Mouse (Mus musculus) bone marrow macrophage, adult 2 months (primary cell): Measurements from ENCODE around the gene Fam135a.

Source experiments
- CTCF ChIP-seq: IDR thresholded peaks from 2 replicates; pipeline ENCODE4 v1.5.1; 2012; ENCODE audit warnings: low read depth, mild to moderate bottlenecking, low read length, moderate library complexity
- POLR2A ChIP-seq: IDR thresholded peaks from 2 replicates; pipeline ENCODE4 v1.6.1; 2012; ENCODE audit warnings: mild to moderate bottlenecking, low read depth, low read length, borderline replicate concordance

- TF ChIP-seq POLR2A (no peak), CTCF (no peak)
These were observed 25.7 kb downstream of the Fam135a start for GRCm38 (mm10) chr1:24074396-24074795.
